Mouse (Mus musculus): ENCODE measurements around the gene Ggn. TPM values are rescaled to one million over a fixed set of nuclear protein-coding genes. Genes with fewer than 3 reads are reported as not detected.

Ggn gene
- total and polyA plus RNA-seq, 3 experiments = 0.19 to 1.0 TPM; not detected in 1

- Histone ChIP-seq H3K27me3 (ENCODE audit: control insufficient read depth in 1 of 2, insufficient read depth in 2 of 2, low read length in 2 of 2) (no peaks in the 10 kb centered on the region), H3K36me3 (ENCODE audit: control insufficient read depth in 1 of 2, insufficient read depth in 2 of 2, low read length in 2 of 2) (peaks cover 0 to 6% of the 10 kb centered on the region in 2 experiments; a peak in 2 of 4 replicates), H3K9me3 (replicated peaks; ENCODE audit: insufficient read depth, low read length) (no peaks in the 10 kb centered on the region), H3K9ac (ENCODE audit: control insufficient read depth, low read depth, low read length, poor library complexity, severe bottlenecking) (peak overlapping the region; percentile 55), H3K4me3 (ENCODE audit: control insufficient read depth in 1 of 2, insufficient read depth in 1 of 2, low read depth in 2 of 2, low read length in 2 of 2) (peak overlapping the region; percentile 38 to 44), H3K79me2 (ENCODE audit: control insufficient read depth, insufficient read depth, low read length, poor library complexity) (no peaks in the 10 kb centered on the region), H3K27ac (ENCODE audit: control insufficient read depth, low read depth, low read length) (peak overlapping the region; percentile 31; the same call in 1 of the 2 replicates), H3K4me1 (ENCODE audit: control insufficient read depth in 1 of 2, insufficient read depth in 2 of 2, low read length in 2 of 2) (peaks cover 3 to 9% of the 10 kb centered on the region in 2 experiments; a peak in 3 of 4 replicates)
- DNase-seq (ENCODE audit: low read depth, low spot score) = no peak
- TF ChIP-seq ZKSCAN1 (IDR thresholded peaks at IDR 0.05; ENCODE audit: low read depth, low read length) (peak; percentile 72), CHD1 (IDR thresholded peaks at IDR 0.05; ENCODE audit: low read depth, low read length) (0 out of 2 replicates have a peak, but pooled peaks have one; percentile 73), NELFE (IDR thresholded peaks at IDR 0.05; ENCODE audit: low read depth, low read length) (0 out of 2 replicates have a peak, but pooled peaks have one; percentile 15), MYB (IDR thresholded peaks at IDR 0.05; ENCODE audit: low read depth, low read length) (no peak), ZNF384 (IDR thresholded peaks at IDR 0.05; ENCODE audit: low read depth, low read length) (no peak), USF1 (IDR thresholded peaks at IDR 0.05; ENCODE audit: low read depth, low read length) (no peak), MXI1 (IDR thresholded peaks at IDR 0.05; ENCODE audit: low read depth, low read length) (peak; percentile 33; the same call in 1 of the 2 replicates), UBTF (IDR thresholded peaks at IDR 0.05; ENCODE audit: borderline replicate concordance, insufficient read depth, low read depth, low read length) (no peak)
Observed at GRCm38 (mm10) chr7:29134230-29134629, 35.8 kb upstream of the Ggn start.

- TF ChIP-seq CHD2 (IDR thresholded peaks at IDR 0.05; ENCODE audit: low read length) (peak; percentile 32; the same call in 1 of the 2 replicates), RCOR1 (IDR thresholded peaks at IDR 0.05; ENCODE audit: low read depth, low read length) (0 out of 2 replicates have a peak, but pooled peaks have one; percentile 28), RAD21 (IDR thresholded peaks at IDR 0.05; ENCODE audit: low read depth, low read length) (no peak), ZNF384 (IDR thresholded peaks at IDR 0.05; ENCODE audit: low read depth, low read length) (no peak), GATA1 (IDR thresholded peaks at IDR 0.05; ENCODE audit: low read depth, low read length) (peak; percentile 59; the same call in 1 of the 2 replicates), E2F4 (IDR thresholded peaks at IDR 0.05; ENCODE audit: borderline replicate concordance, low read depth, low read length) (no peak), MXI1 (IDR thresholded peaks at IDR 0.05; ENCODE audit: low read depth, low read length) (0 out of 2 replicates have a peak, but pooled peaks have one; percentile 23), BHLHE40 (IDR thresholded peaks at IDR 0.05; ENCODE audit: borderline replicate concordance, low read depth, low read length) (0 out of 2 replicates have a peak, but pooled peaks have one; percentile 48), USF2 (IDR thresholded peaks at IDR 0.05; ENCODE audit: borderline replicate concordance in 1 of 2, insufficient read depth in 1 of 2, low read depth in 1 of 2, low read length in 2 of 2) (no peak), KAT2A (conservative IDR thresholded peaks at IDR 0.05; ENCODE audit: low read depth, low read length) (no peak), MAZ (IDR thresholded peaks at IDR 0.05; ENCODE audit: low read depth, low read length) (peak; percentile 58; the same call in 1 of the 2 replicates), MAFK (IDR thresholded peaks at IDR 0.05; ENCODE audit: borderline replicate concordance, low read depth, low read length) (no peak), SIN3A (IDR thresholded peaks at IDR 0.05; ENCODE audit: low read length) (peak; percentile 58; the same call in 1 of the 2 replicates), POLR2AphosphoS2 (IDR thresholded peaks at IDR 0.05; ENCODE audit: low read length) (no peak), EP300 (IDR thresholded peaks at IDR 0.05; ENCODE audit: low read depth in 1 of 2, low read length in 2 of 2) (peak; percentile 44 to 58; a peak in 3 of 4 replicates), UBTF (IDR thresholded peaks at IDR 0.05; ENCODE audit: borderline replicate concordance, insufficient read depth, low read depth, low read length) (no peak), MEF2A (IDR thresholded peaks at IDR 0.05; ENCODE audit: extremely low read depth, insufficient replicate concordance, low read depth, low read length, poor library complexity, severe bottlenecking) (no peak), CTCF (IDR thresholded peaks at IDR 0.05 in 2 of 3, conservative IDR thresholded peaks at IDR 0.05 in 1 of 3; ENCODE audit: control insufficient read depth in 1 of 3, insufficient read depth in 1 of 3, low read depth in 2 of 3, low read length in 3 of 3, poor library complexity in 1 of 3, severe bottlenecking in 1 of 3) (no peak), HCFC1 (IDR thresholded peaks at IDR 0.05; ENCODE audit: low read depth, low read length) (peak; percentile 52; the same call in 1 of the 2 replicates)
- Histone ChIP-seq H3K9ac (ENCODE audit: control insufficient read depth, low read depth, low read length, poor library complexity, severe bottlenecking) (peak within 1 kb of the TSS; percentile 55), H3K79me2 (ENCODE audit: control insufficient read depth, insufficient read depth, low read length, poor library complexity) (no peaks in the 10 kb centered on the region), H3K27ac (ENCODE audit: control insufficient read depth, low read depth, low read length) (peak within 1 kb of the TSS; percentile 31; the same call in 1 of the 2 replicates), H3K36me3 (ENCODE audit: control insufficient read depth in 1 of 2, insufficient read depth in 2 of 2, low read length in 2 of 2) (peaks cover 0 to 6% of the 10 kb centered on the region in 2 experiments; a peak in 2 of 4 replicates), H3K4me1 (ENCODE audit: control insufficient read depth in 1 of 2, insufficient read depth in 2 of 2, low read length in 2 of 2) (peaks cover 3 to 9% of the 10 kb centered on the region in 2 experiments; a peak in 3 of 4 replicates), H3K9me3 (replicated peaks; ENCODE audit: insufficient read depth, low read length) (no peaks in the 10 kb centered on the region), H3K4me3 (ENCODE audit: control insufficient read depth in 1 of 2, insufficient read depth in 1 of 2, low read depth in 2 of 2, low read length in 2 of 2) (peak within 1 kb of the TSS; percentile 38 to 44), H3K27me3 (ENCODE audit: control insufficient read depth in 1 of 2, insufficient read depth in 2 of 2, low read length in 2 of 2) (no peaks in the 10 kb centered on the region)
- peak; percentile 88 for DNase-seq (ENCODE audit: low read depth, low spot score)
Observed at GRCm38 (mm10) chr7:29134693-29135386, 35.2 kb upstream of the Ggn start, which contains the start of gene Rasgrp4. Gene Rasgrp4 (plus strand): TSS chr7:29134851.

Data from MEL (cell line).